Mouse (Mus musculus) naive thymus-derived CD4-positive, alpha-beta T cell, adult 2 months (primary cell): Measurements from ENCODE around the gene Fbxo22.
"Not testable (repeated sequence)": the region's sequence is repeated elsewhere in the genome, so short reads cannot be mapped to it uniquely, and the experiment has no call there.

ENCODE experiments used
- DNase-seq: peaks from one replicate; pipeline ENCODE4 v3.0.0-alpha.2; 2011; ENCODE audit warnings: low read depth

The Fbxo22 gene

DNA sequence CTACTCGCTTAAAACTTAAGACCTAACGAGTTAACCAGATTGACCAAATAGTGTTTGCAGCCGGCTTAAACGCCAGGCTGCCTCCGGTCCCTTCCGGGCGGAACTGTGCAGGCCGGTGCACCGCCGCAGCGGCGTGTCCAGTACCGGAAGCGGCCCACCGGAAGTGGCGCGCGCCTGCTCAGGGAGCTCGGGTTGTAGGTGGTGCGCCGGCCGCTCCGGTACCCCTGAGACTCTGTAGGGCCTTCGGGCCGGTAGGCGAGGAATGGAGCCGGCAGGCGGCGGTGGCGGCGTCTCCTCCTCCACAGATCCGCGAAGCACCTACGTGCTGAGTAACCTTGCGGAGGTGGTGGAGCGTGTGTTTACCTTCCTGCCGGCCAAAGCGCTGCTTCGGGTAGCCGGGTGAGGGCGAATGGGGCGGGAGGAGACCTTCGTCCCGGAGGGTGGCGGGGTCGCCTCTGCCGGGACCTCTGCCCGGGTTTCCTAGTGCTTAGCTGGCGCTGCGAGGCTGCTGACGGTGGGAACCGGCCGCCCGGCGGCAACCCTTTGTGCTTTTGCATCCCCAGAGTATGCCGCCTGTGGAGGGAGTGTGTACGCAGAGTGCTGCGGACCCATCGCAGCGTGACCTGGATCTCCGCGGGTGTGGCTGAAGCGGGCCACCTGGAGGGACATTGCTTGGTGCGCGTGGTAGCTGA is at the start of gene Fbxo22:
TSS of gene Fbxo22 (plus strand) at position 136 of the 692 bp plus-strand sequence.
- peak; percentile 75 for DNase-seq

DNA sequence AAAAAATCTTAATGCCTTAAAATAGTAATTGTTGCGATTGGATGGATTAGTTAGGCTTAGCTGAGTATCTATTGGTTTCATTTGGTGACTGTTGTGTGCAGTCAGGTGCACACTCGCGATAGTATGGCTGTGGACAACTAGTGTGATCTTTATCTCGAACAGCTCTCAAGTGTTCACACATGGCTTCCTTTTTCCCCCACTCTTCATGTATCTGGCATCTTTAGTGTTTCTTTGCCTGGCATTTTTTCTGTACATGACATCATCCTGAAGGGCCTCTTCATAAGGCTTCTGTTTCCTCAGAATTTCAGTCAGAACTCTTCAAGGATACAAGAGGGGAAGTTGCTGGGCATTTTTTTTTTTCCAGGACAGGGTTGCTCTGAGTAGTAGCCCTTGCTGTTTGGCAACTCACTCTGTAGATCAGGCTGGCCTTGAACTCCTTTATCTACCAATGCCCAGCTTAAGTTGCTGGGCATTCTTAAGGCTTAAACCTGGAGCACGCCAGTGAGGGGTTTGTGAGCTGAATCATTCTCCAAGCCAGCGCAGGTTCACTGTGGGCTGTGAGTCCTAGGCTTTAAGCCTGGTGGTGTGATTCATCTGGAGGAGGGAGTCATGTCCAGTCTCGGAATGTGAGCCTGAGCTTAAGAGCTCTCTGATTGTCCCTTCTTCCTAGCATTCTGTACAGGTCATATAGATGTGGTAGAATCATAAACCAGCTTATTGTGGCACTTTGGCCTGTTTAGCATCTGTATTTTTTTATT is 37.9 kb upstream of the Fbxo22 start:
- no peak for DNase-seq

DNA sequence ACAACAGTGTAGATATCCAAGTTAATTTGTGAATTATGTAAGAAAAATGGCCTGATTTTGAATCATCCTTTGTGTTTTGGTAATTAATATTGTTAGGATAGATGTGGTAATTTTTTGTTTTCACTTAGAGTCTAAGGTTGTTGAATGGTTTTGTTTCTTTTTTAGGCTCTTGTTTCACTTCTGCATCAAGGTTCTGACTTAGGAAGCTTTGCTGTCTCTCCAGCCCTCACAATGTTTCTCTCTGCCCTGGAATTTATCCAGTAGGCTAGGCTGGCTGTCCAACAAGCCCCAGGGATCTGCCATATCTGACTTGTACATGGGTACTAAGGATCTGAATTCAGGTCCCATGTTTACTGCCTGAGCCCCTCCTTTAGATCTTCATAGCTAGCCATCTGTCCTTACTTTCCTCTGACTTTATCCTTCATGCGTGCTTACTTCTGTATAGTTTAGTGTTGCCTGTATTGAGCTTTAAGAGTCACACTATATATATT is 36.5 kb upstream of the Fbxo22 start:
- no peak for DNase-seq

DNA sequence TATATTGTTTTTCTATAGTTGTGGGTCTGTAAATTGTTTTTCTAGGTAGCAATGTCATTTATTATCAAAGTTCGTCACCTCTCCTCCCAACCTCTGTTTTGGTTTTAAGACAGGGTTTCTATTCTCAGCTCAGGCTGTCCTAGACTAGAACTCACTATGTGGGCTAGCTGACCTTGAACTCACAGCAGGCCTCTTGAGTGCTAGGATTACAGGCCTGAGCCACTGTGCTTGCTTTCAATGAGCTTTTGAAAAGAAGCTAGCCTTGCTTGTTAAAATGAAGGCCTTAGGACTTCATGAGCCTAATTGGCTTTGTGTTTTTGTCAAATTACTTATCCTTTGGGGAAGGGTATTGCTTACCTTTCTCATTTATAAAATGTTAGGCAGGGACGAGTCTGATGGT is 34.5 kb upstream of the Fbxo22 start:
- DNase-seq, result no peak

DNA sequence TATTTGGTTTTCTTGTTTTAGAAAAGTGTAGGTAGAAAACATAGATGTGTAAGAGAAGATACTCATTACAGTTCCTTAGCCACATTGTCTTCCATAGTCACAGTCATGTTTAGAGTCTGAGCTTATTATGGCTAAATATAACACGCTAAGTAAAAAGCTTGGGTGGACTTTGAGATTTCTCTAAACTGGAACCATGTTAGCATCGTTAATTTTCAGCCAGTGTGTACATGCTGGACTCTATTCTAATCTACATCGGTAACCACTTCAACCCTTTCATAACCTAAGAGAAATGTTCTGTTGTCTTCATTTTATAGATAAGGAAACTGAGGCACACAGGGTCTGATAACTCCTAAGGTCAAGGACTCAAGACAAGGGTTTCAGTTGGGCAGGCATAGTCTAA is 12.8 kb upstream of the Fbxo22 start:
- no peak for DNase-seq

DNA sequence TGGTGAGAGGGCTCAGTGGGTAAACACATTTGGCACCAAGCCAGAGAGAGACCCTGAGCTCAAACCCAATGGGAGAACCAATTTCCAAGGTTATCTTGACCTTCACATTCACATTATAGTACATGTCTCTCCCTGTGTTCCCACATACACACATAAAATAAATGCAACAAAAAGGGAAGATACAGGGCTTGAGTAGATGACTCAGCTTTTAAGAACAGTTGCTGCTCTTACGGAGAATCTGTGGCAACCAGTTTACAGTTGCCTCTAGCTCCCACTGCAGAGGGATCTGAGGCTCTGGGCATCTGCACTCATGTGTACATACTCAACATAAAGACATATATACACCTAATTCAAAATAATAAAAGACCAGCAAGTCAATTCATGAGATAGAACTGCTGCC is 10.5 kb upstream of the Fbxo22 start:
- no peak for DNase-seq

DNA sequence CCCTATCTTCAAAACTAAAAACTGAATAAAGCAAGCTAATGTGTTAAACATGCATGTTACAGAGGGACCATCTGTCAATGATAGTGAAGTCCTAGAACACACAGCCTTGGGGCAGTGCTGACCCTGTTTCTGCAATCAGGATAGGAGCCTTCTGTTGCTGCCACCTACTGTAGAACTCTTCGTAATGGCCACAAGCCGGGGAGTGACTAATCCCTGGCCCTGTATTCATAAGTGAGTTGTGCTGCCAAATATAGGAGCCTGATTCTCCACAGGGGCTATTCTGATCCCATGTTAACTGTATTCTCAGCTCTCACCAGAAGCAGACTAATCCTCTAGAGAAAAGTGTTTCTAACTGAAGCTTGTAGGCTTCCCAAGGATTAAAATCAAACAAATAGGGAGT is 9.4 kb upstream of the Fbxo22 start:
- no peak for DNase-seq

DNA sequence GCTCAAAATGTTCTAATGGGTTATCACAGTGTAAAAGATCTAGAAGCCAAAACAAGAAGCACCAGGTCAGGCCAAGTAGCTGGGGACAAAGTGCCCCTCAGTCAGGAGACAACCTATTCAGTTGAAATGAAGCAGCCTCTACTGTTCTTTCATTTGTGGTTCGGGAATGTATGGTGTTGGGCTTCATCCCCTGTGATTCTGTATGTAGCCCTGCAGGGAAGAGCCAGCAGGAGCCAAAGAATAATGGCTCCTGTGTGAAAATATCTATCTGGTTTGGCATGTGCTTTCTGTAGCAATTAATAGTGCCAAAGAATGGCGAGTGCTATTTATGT is 301 bp upstream of the Fbxo22 start:
- DNase-seq, result no peak

DNA sequence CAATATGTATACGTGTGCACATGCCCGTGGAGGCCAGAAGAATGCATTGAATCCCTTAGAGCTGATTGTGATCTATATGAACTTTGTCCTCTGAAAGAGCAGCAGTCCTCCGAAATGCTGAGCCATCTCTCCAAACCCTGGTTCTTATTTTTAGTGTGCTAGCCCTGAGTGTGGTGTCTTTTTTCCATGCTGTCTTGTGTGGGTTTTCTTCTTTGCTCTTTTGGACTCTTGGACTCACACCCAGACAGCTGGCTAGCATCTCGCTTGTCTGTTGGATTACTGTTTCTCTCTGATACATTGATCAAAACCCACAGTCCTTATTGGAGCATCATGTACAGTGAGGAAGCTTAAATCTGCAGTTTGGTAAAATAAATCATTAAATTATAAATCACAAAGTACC is 2.9 kb downstream of the Fbxo22 start:
- DNase-seq, result no peak

DNA sequence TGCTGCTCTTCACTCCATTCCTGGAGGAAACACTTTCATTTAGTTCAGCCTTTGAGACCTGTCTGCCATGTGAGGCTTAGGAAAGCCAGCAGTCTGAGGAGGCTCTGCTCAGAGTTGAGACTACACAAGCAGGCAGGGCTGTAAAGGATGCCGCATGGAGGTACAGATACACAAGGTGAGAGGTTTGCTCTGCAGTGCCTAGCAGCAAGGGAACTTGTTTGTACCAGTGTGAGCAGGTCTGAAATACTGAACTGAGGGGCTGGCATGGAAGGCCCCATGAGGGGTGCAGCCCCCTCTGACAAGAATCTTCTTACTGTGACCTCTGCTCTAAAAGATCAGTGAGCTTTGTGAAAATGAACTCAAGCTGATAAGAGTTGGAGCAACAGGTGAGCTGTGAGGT is 4.7 kb downstream of the Fbxo22 start:
- no peak for DNase-seq

DNA sequence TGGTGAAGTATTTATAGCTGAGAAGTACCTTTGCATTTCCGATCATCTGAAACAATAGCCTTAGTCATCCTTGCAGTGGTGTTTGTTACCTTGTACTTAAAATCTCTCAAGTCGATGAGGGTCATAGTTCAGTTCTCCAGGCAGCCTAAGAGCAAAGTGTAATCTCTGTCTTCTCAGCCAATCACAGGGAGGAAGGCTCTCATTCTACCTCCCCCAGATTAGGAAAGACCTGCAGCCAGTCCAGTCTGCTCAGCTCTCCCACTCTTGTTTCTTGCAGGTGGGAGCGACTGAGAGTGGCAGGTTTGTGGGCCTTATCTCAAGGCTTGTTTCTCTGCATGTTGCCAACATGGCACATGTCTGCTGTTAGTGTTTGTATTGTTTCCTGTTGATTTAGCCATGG is 6.3 kb downstream of the Fbxo22 start:
- DNase-seq, result no peak

DNA sequence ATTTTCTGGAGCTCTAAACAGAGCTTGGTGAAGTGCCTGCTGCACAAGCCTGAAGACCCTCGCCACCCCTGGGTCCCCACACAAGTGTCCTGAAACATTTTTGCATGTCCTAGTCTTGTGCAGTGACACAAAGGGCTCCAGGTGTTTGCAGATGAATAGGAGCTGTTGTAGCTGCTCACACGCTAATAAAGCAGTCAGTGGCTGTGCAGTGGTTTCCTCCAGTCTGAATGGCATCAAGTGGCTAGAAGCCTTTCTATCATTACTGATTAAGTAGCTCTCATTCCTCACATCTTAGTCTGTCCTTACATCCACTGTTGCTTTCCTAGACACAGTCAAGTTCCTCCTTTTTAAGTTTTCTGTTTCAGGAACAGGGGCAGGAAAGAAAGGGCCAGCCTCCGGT is 6.9 kb downstream of the Fbxo22 start:
- no peak for DNase-seq

DNA sequence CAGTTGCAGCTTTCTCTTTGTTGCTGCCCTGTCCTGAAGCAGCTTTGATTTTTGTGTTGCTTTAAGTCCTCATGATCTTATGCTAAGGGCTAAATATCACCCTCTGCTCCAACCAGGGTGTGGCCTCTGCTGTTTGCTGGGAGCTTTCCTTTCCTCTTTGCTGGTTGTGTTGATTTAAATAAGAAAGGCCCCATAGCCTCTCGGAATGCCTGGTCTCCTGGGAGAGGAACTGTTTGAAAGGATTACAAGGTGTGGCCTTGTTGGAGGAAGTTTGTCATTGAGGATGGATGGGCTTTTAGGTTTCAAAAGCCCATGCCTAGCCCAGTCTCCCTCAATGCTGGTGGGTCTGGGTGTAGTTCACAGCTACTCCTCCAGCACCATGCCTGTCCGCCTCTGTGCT is 7.4 kb downstream of the Fbxo22 start:
- DNase-seq, result no peak

DNA sequence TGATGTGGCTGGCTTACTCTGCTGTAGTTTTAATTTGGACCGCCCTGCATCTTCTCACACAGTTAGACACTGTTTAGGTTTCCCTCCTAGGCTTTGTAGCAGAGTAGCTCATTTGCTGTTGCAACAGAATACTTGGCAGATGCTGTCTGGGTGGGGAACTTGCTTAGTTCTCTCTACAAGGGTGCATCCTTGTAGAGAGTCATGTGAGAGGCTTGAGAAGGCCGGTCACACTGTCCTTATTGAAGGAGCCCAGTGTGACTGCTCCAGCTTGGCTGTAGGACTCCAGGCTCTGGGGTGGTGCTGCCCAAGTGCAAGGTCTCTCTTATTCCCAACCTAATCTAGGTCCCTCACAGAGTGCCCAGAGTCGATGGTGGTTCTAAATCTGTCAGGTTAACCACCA is 8.7 kb downstream of the Fbxo22 start:
- DNase-seq, result no peak

DNA sequence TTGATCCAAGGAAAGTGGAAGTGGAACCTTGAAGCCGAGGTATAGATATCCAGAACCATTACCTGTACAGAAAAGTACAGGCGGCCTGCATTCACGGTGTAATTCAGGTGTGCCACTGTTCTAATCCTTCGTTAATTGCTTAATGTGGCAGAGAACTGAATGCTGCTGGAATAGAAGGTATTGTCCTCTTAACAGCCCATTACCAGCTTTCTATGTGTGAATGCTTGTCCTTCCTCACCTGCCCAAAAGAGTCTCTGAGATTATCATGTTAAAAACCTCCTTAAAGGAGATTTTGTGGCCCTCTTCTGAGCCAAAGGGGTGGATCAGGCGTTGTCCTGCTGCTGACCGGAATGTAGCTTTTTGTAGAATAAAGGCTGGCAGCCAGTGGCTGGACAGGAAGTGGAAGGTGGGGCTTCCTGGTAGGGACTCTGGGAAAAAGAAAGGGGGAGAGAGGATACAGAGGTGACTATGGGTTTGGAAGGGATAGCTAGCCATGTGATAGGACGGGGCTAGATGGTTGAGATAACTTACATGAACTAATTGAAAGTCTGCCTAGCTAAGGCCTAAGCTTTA is 16.5 kb downstream of the Fbxo22 start:
- no peak for DNase-seq

DNA sequence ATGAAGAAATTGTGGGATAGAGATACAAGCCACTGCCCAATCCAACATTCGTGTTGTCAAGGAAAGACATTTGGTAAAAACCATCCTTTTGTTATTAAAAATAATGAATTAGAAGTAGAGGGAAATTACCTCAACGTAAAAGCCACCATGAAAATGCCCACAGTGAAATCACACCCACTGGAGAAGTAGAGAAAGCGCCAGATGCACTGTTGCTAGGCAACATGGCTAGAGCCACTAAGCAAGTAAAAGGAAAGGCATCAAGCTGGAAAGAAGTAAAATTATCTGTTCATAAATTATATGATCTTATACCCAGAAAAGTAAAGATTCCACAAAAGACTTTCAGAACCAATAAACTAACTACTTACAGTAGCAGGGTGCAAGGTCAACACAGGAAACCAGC is 17.5 kb downstream of the Fbxo22 start:
- DNase-seq, result no peak

DNA sequence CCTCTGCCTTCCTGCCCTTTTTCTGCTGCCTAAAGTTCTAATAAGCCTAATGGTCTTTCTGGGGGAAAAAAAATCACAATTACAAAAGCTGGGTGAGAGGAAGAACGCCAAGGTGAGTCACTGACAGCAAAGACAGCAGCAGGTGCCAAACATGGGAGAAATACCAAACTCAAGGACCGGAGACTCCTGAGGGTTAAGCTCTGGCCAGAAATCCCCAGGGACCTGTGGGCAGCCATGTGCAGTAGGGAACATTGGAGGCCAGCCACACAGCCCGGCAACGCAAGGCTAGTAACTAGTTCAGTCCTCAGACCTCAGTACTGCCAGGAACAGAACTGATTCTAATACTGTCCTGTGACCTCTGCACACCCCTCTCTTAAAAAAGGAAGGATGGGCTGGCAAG is 19.4 kb downstream of the Fbxo22 start:
- DNase-seq, result no peak

DNA sequence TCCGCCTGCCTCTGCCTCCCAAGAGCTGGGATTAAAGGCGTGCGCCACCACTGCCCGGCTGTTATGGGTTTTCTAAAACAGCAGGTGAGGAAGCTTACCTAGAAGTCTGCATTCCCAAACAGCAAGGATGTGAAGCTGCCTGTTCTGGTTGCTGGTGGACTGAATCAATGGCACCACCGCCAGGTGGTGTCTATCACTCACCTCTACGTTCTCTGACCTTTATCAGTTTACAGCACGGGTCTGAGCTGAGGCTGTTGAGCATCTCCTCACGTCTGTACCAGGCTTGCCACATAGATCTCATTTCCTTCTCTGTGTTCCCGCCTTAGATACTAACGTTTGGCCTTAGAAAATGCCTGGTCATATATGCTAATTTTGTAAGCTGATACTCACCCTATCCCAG is 20.3 kb downstream of the Fbxo22 start:
- DNase-seq, result no peak

DNA sequence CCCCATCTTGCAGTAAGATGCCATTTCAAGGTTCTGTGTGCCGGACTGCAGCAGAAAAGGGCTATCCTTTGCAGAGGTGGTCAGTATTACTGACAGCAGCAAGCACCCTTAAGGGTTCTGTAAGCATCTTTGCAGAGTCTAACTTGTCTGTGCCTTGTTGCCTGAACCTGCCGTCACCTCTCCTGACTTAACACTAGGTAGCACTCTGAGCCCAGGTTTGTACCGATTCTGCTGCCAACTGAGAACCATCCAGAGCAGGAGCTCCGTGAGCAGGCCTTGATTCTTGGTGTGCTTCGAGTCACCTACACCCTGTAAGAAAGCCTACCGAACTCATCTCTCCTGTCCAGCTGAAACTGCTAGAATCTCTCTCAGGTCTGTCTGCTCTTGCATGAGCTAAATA is 22.8 kb downstream of the Fbxo22 start:
- no peak for DNase-seq

DNA sequence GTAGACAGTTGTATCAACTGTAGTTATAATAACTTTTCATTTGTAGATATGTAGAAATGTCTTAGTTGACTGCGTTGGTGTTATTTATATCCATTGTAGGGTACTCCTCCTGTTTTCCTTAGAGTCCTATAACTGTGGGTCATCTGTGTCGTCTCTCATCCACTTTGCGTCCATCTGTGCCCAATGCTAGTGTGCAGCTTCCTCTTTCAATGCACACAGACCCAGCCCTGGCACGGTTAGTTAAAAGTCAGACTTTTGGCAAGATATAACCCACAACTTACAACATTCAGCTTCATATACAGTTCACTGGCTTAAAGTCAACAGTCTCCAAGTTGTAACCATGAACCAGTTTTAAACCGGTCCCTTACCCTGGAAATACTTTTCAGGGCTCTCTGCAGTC is 23.4 kb downstream of the Fbxo22 start:
- no peak for DNase-seq

DNA sequence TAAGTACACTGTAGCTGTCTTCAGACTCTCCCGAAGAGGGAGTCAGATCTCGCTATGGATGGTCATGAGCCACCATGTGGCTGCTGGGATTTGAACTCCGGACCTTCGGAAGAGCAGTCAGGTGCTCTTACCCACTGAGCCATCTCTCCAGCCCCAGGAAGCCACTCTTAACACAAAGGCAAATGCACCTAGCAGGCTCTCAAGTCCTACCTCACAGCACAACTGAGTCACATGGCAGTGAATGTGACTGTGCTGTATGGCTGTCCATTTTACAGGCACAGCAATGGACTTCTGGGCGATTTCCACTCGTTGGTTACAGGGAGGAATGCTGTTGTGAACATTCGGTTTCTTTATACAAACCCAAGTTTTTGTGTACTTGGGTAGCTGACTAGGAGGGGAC is 23.9 kb downstream of the Fbxo22 start:
- no peak for DNase-seq

DNA sequence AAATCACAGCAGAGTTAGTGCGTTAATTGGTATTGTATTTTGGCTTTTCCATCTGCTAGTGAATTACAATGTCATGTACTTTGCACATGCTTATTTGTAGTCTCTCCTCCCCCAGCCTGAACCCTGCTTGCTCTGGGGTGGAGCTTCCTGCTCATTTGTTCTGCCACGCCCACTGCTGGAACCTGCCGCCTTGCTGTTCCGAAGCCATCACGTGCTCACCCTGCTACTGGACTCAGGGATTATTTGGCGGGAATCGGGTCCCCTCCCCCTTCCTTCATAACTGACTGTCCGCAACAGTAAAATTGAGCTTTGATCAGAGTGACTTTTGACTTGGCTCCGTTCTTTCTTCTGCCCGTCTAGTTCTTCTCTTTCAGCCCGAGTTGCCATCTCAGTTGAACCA is 24.4 kb downstream of the Fbxo22 start:
- not testable (repeated sequence) for DNase-seq
